Mouse (Mus musculus) embryonic facial prominence, embryonic 14.5 days (tissue): ENCODE results near the gene Cltb. TPM values are rescaled to one million over a fixed set of nuclear protein-coding genes. Genes with fewer than 3 reads are reported as not detected.

Experiments
- microRNA-seq: library from miRNA; unstranded; fragments of <30 nt; microRNA quantifications from one replicate; pipeline ENCODE4, GENCODE M21; 2016; ENCODE audit warnings: borderline number of aligned reads
- polyA plus RNA-seq: library from polyadenylated mRNA; unstranded; fragments of >200 nt; fragmentation: Nextera tagmentation; extraction: Ambion mirVana; gene quantifications from 2 replicates; pipeline ENCODE4 v1.2.1, GENCODE M21; 2014

The Cltb gene
- polyA plus RNA-seq, 1 experiment from 2014 or later, result 48.1 TPM

Small RNA genes lying within 50 kb of the gene (microRNA-seq; reads per million reads assigned to microRNA genes)
- gene Gm24195, result not detected

Other genes starting within 250 kb of the Cltb start
- gene Cplx2, start 240.0 kb downstream of the Cltb start, polyA plus RNA-seq, result 7.0 and 9.6 TPM in 2 replicates
- gene Thoc3, start 142.5 kb downstream of the Cltb start, polyA plus RNA-seq, result 105 and 126 TPM in 2 replicates
- gene Simc1, start 107.6 kb downstream of the Cltb start, polyA plus RNA-seq, result 14.1 and 16.3 TPM in 2 replicates
- gene 4833439L19Rik, start 45.9 kb downstream of the Cltb start, polyA plus RNA-seq, result 124 and 134 TPM in 2 replicates
- gene Arl10, start 36.3 kb downstream of the Cltb start, polyA plus RNA-seq, result 18.8 and 22.1 TPM in 2 replicates
- gene Nop16, start 21.3 kb downstream of the Cltb start, polyA plus RNA-seq, result 42.7 and 51.6 TPM in 2 replicates
- gene Higd2a, start 21.1 kb downstream of the Cltb start, polyA plus RNA-seq, result 163 and 165 TPM in 2 replicates
- 86.7 and 101 TPM in 2 replicates for gene Faf2, start 10.4 kb upstream of the Cltb start, polyA plus RNA-seq
- 50.1 and 56.9 TPM in 2 replicates for gene Rnf44, start 82.6 kb upstream of the Cltb start, polyA plus RNA-seq
- gene Cdhr2, start 90.1 kb upstream of the Cltb start, polyA plus RNA-seq, result 0.04 TPM in 1 of 2 replicates, not detected in the other
- gene Gprin1, start 138.5 kb upstream of the Cltb start, polyA plus RNA-seq, result 1.4 TPM in 2 replicates
- gene Sncb, start 155.3 kb upstream of the Cltb start, polyA plus RNA-seq, result 0.90 and 1.3 TPM in 2 replicates
- not detected in 2 replicates for gene Eif4e1b, start 172.7 kb upstream of the Cltb start, polyA plus RNA-seq
- 8.9 and 13.0 TPM in 2 replicates for gene Tspan17, start 178.0 kb upstream of the Cltb start, polyA plus RNA-seq